Mouse (Mus musculus) neural tube, embryonic 13.5 days (tissue): ENCODE results near the gene Cdk19. TPM values are rescaled to one million over a fixed set of nuclear protein-coding genes. Genes with fewer than 3 reads are reported as not detected.
"Not testable (repeated sequence)": the region's sequence is repeated elsewhere in the genome, so short reads cannot be mapped to it uniquely, and the experiment has no call there.

ENCODE experiments used
- ATAC-seq: fragments of 200-750 bp; cut with Nextera tagmentation; 2 replicates; pipeline ENCODE4 v1.8.0; 2017; ENCODE audit warnings: low read depth, mild to moderate bottlenecking, moderate TSS enrichment, moderate library complexity
- H3K27ac ChIP-seq: fragments of 300-500 bp; sonication (generic); replicated peaks from 2 replicates; pipeline ENCODE4 v1.5.1; 2015; ENCODE audit warnings: moderate library complexity, mild to moderate bottlenecking, inconsistent platforms
- H3K27me3 ChIP-seq: fragments of 300-500 bp; sonication (generic); 2 replicates; pipeline ENCODE4 v1.6.1; 2015; ENCODE audit warnings: mild to moderate bottlenecking, inconsistent platforms
- H3K36me3 ChIP-seq: fragments of 300-500 bp; sonication (generic); 2 replicates; pipeline ENCODE4 v1.6.1; 2015; ENCODE audit warnings: mild to moderate bottlenecking, inconsistent platforms
- H3K4me1 ChIP-seq: fragments of 300-500 bp; sonication (generic); replicated peaks from 2 replicates; pipeline ENCODE4 v1.6.1; 2015; ENCODE audit warnings: inconsistent platforms
- H3K4me2 ChIP-seq: fragments of 300-500 bp; sonication (generic); 2 replicates; pipeline ENCODE4 v1.6.1; 2015; ENCODE audit warnings: inconsistent platforms, mild to moderate bottlenecking, moderate library complexity
- H3K4me3 ChIP-seq: fragments of 300-500 bp; sonication (generic); 2 replicates; pipeline ENCODE4 v1.5.1; 2015; ENCODE audit warnings: mild to moderate bottlenecking, inconsistent platforms
- H3K9ac ChIP-seq: fragments of 300-500 bp; sonication (generic); 2 replicates; pipeline ENCODE4 v1.6.1; 2015; ENCODE audit warnings: moderate library complexity, mild to moderate bottlenecking, inconsistent platforms
- H3K9me3 ChIP-seq: fragments of 300-500 bp; sonication (generic); 2 replicates; pipeline ENCODE4 v1.6.1; 2016; ENCODE audit warnings: inconsistent platforms
- WGBS: fragments of 180-500 bp; shearing (Covaris S2); methylation state at CpG from one replicate; pipeline ENCODE4 v1.1.7; 2015; 5-methylcytosine and 5-hydroxymethylcytosine counted together
- polyA plus RNA-seq: library from polyadenylated mRNA; unstranded; fragments of >200 nt; fragmentation: Nextera tagmentation; extraction: Ambion mirVana; gene quantifications from 2 replicates; pipeline ENCODE4 v1.2.1, GENCODE M21; 2015

Gene Cdk19
- polyA plus RNA-seq, 1 experiment from 2014 or later = 11.1 TPM

- H3K27me3 ChIP-seq = no peaks in the 10 kb centered on the region
- H3K4me2 ChIP-seq = peak overlapping the region; percentile 29
- H3K36me3 ChIP-seq = no peaks in the 10 kb centered on the region
- H3K9ac ChIP-seq = no peak overlapping the region
- H3K4me1 ChIP-seq = peaks cover 10% of the 10 kb centered on the region
- H3K27ac ChIP-seq = no peak overlapping the region
- H3K4me3 ChIP-seq = no peak overlapping the region
- H3K9me3 ChIP-seq = no peaks in the 10 kb centered on the region
- ATAC-seq = peak; percentile 70
- 47% methylated on average over 18 of the region's 18 CpGs for WGBS
These were observed 160.2 kb downstream of the Cdk19 start for GRCm38 (mm10) chr10:40499314-40500252.

GRCm38 (mm10) chr10:40500723-40501245, 161.4 kb downstream of the Cdk19 start:
- ATAC-seq = no peak
- WGBS = 91% methylated on average over 7 of the region's 7 CpGs

GRCm38 (mm10) chr10:40502734-40503133, 163.4 kb downstream of the Cdk19 start:
- Histone ChIP-seq H3K27me3 (no peaks in the 10 kb centered on the region), H3K4me3 (no peak overlapping the region), H3K4me2 (no peak overlapping the region), H3K4me1 (peaks cover 10% of the 10 kb centered on the region), H3K36me3 (no peaks in the 10 kb centered on the region), H3K9ac (no peak overlapping the region), H3K27ac (no peak overlapping the region), H3K9me3 (no peaks in the 10 kb centered on the region)
- no peak for ATAC-seq
- 88% methylated on average over 2 of the region's 3 CpGs for WGBS

More at GRCm38 (mm10) chr10:40500723-40501245, 161.4 kb downstream of the Cdk19 start:
- peaks cover 10% of the 10 kb centered on the region for H3K4me1 ChIP-seq
- H3K4me2 ChIP-seq = no peak overlapping the region
- H3K4me3 ChIP-seq = no peak overlapping the region
- H3K27me3 ChIP-seq = no peaks in the 10 kb centered on the region
- H3K36me3 ChIP-seq = no peaks in the 10 kb centered on the region
- no peak overlapping the region for H3K9ac ChIP-seq
- H3K27ac ChIP-seq = no peak overlapping the region
- H3K9me3 ChIP-seq = no peaks in the 10 kb centered on the region

- H3K27me3 ChIP-seq = no peaks in the 10 kb centered on the region
- WGBS = 89% methylated on average over 5 of the region's 5 CpGs
- ATAC-seq = no peak
- H3K9me3 ChIP-seq = no peaks in the 10 kb centered on the region
- no peak overlapping the region for H3K27ac ChIP-seq
- no peak overlapping the region for H3K4me2 ChIP-seq
- no peaks in the 10 kb centered on the region for H3K36me3 ChIP-seq
- no peak overlapping the region for H3K4me3 ChIP-seq
- H3K9ac ChIP-seq = no peak overlapping the region
- no peaks in the 10 kb centered on the region for H3K4me1 ChIP-seq
These were observed 171.0 kb downstream of the Cdk19 start for GRCm38 (mm10) chr10:40510356-40510755.

DNA sequence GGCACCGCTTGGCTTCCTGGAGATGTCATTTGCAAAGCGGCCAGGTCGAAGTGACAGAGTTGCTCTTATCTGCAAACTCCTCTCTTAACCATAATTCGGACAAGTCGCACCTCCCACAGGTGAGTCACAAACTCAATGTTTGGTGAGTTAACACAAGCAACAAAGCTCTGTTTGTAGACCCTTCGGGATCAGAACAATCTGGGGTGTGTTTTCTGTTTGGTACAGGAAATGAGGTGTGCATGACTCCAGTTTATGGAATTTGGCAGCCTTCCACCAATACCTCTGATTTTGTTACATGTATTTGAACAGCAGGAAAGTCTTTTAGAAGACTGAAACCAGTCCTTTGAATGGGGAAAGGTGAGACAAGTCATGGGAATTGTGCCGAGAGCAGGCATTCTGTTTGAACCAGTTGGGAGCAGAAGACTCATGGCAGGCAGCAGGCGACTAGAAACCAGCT, 171.9 kb downstream of the Cdk19 start:
- 92% methylated on average over 8 of the region's 8 CpGs for WGBS
- no peak overlapping the region for H3K9ac ChIP-seq
- ATAC-seq = no peak
- no peak overlapping the region for H3K4me3 ChIP-seq
- no peaks in the 10 kb centered on the region; the same call in 1 of the 2 replicates for H3K4me1 ChIP-seq
- H3K36me3 ChIP-seq = no peaks in the 10 kb centered on the region
- H3K9me3 ChIP-seq = no peaks in the 10 kb centered on the region
- H3K4me2 ChIP-seq = no peak overlapping the region
- H3K27ac ChIP-seq = no peak overlapping the region
- no peaks in the 10 kb centered on the region for H3K27me3 ChIP-seq

GRCm38 (mm10) chr10:40512185-40512584, 172.8 kb downstream of the Cdk19 start:
- ATAC-seq = no peak

DNA sequence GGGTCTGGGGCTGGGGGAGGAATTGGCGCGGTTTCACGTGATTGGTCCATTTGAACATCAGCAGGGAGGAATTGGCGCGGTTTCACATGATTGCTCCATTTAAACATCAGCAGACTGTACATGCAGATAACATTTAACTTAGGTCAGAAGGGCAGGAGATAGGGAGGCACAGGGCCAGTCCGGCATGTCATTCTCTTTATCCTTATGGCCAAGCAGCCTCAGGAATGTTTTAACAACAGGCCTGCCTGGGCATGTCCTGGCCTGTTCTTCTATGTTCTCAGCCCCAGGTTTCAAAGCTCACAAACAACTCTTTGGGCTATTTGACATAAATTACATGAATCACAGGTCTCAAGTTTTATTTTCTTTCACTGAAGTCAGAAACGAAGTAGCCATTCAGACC, 173.6 kb downstream of the Cdk19 start:
- not testable (repeated sequence) for H3K9me3 ChIP-seq, H3K4me3 ChIP-seq, ATAC-seq, H3K4me2 ChIP-seq, H3K36me3 ChIP-seq, H3K27me3 ChIP-seq, H3K27ac ChIP-seq, H3K9ac ChIP-seq, H3K4me1 ChIP-seq
- 93% methylated on average over 7 of the region's 7 CpGs for WGBS

More at GRCm38 (mm10) chr10:40512185-40512584, 172.8 kb downstream of the Cdk19 start:
- no peak overlapping the region for H3K27ac ChIP-seq
- no peaks in the 10 kb centered on the region for H3K9me3 ChIP-seq
- no peaks in the 10 kb centered on the region for H3K27me3 ChIP-seq
- H3K4me3 ChIP-seq = no peak overlapping the region
- no peak overlapping the region for H3K9ac ChIP-seq
- no peaks in the 10 kb centered on the region for H3K36me3 ChIP-seq
- H3K4me2 ChIP-seq = no peak overlapping the region
- WGBS = 95% methylated on average over 6 of the region's 6 CpGs
- H3K4me1 ChIP-seq = peaks cover 5% of the 10 kb centered on the region

- Histone ChIP-seq H3K36me3 (no peaks in the 10 kb centered on the region), H3K4me1 (peaks cover 5% of the 10 kb centered on the region), H3K9ac (no peak overlapping the region), H3K4me2 (no peak overlapping the region), H3K27me3 (no peaks in the 10 kb centered on the region), H3K9me3 (no peaks in the 10 kb centered on the region), H3K27ac (no peak overlapping the region), H3K4me3 (no peak overlapping the region)
- no peak for ATAC-seq
- 73% methylated on average over 5 of the region's 5 CpGs for WGBS
These were observed 175.9 kb downstream of the Cdk19 start for GRCm38 (mm10) chr10:40515225-40515681.

GRCm38 (mm10) chr10:40516421-40516820, 177.1 kb downstream of the Cdk19 start:
- Histone ChIP-seq H3K27me3 (no peaks in the 10 kb centered on the region), H3K27ac (no peak overlapping the region), H3K4me1 (peaks cover 13% of the 10 kb centered on the region), H3K4me2 (no peak overlapping the region), H3K4me3 (no peak overlapping the region), H3K9me3 (no peaks in the 10 kb centered on the region), H3K9ac (no peak overlapping the region), H3K36me3 (no peaks in the 10 kb centered on the region)
- no peak for ATAC-seq
- WGBS = 30% methylated on average over 4 of the region's 4 CpGs

- Histone ChIP-seq H3K4me3 (no peak overlapping the region), H3K9ac (no peak overlapping the region), H3K27ac (no peak overlapping the region), H3K27me3 (no peaks in the 10 kb centered on the region), H3K4me1 (peaks cover 31% of the 10 kb centered on the region), H3K36me3 (no peaks in the 10 kb centered on the region), H3K4me2 (no peak overlapping the region), H3K9me3 (no peaks in the 10 kb centered on the region)
- peak; percentile 28 for ATAC-seq
- WGBS = 79% methylated on average over 4 of the region's 4 CpGs
These were observed 180.2 kb downstream of the Cdk19 start for GRCm38 (mm10) chr10:40519586-40519985.

DNA sequence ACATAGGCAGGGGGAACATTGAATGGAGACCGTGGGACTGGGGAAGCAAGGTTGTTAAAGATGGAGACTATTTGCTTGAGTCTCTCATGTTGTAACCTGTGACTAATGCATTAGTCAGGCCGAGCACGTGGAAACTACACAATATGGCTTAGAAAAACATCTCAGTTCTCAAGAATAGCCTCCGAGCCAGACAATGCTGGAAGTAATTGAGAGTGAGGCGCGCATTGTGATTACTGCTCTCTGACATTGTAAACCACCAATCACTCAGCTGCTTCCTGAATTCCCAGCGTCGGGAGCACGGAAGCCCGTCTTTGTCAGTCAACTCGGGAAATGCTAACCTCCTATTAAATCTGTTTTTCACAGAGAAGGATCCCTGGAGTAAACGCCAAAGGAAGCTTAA, 182.2 kb downstream of the Cdk19 start:
- H3K4me3 ChIP-seq = 0 out of 2 replicates have a peak overlapping the region, but pooled peaks have one; percentile 1
- peak; percentile 42 for ATAC-seq
- WGBS = 7% methylated on average over 12 of the region's 12 CpGs
- no peak overlapping the region for H3K9ac ChIP-seq
- peaks cover 32% of the 10 kb centered on the region for H3K4me1 ChIP-seq
- H3K4me2 ChIP-seq = peak overlapping the region; percentile 30
- H3K27ac ChIP-seq = peak overlapping the region; percentile 57
- H3K9me3 ChIP-seq = no peaks in the 10 kb centered on the region
- 0 out of 2 replicates have a peak, but pooled peaks cover 3% of the 10 kb centered on the region for H3K27me3 ChIP-seq
- no peaks in the 10 kb centered on the region for H3K36me3 ChIP-seq

DNA sequence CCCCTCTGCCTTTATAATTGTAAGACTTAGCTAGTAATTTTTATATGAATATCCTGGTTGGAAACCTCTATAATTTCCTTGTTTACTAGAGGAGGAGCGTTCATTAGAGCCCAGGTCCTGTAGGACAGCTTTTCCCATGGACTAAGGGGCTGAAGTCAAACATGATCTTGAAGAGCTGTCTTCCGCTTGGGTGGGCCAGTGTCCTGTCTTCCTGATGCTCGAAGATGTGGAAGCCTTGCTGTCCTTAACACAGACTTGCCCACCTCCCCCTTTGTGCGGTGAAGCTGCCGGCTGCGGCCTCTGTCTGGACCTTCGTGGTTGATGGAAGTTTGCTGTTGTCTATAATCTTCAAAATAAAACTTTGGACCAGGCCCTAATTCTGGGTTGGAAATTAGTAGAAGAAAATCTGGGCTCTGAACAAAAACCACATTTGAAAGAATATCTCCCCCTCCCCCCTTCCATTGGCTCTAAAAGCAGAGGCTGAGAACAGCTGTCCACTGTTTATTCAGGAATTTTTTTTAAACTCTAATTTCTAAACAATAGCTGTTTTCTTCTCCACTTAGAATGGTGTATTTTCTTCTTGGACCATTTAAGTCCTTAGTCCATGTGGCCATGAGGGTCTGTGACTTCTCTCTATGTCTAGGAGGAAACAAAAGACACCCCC, 184.1 kb downstream of the Cdk19 start:
- Histone ChIP-seq H3K4me3 (no peak overlapping the region), H3K27me3 (0 out of 2 replicates have a peak, but pooled peaks cover 3% of the 10 kb centered on the region), H3K36me3 (no peaks in the 10 kb centered on the region), H3K9me3 (no peaks in the 10 kb centered on the region), H3K4me2 (no peak overlapping the region), H3K4me1 (peaks cover 30% of the 10 kb centered on the region), H3K9ac (no peak overlapping the region), H3K27ac (no peak overlapping the region)
- WGBS = 73% methylated on average over 7 of the region's 7 CpGs
- ATAC-seq = no peak
